Mouse (Mus musculus) CH12.LX (cell line): ENCODE results near the gene Rgs2.

Source experiments
- CTCF ChIP-seq, 2 experiments: IDR thresholded peaks in 1 of 2; conservative IDR thresholded peaks in 1 of 2; 2 replicates each; pipeline ENCODE4 v1.5.1; 2011 to 2012; ENCODE audit warnings: low read depth in 2 of 2, low read length in 2 of 2, improper control_type of control experiment in 1 of 2, inconsistent platforms in 1 of 2, mild to moderate bottlenecking in 1 of 2, moderate library complexity in 1 of 2
- E2F4 ChIP-seq: IDR thresholded peaks from 2 replicates; pipeline ENCODE4 v1.6.1; 2011; ENCODE audit warnings: low read depth, low read length, improper control_type of control experiment; ENCODE audit not compliant: insufficient replicate concordance
- MXI1 ChIP-seq: IDR thresholded peaks from 2 replicates; pipeline ENCODE4 v1.6.1; 2011; ENCODE audit warnings: mild to moderate bottlenecking, low read depth, low read length, improper control_type of control experiment

DNA sequence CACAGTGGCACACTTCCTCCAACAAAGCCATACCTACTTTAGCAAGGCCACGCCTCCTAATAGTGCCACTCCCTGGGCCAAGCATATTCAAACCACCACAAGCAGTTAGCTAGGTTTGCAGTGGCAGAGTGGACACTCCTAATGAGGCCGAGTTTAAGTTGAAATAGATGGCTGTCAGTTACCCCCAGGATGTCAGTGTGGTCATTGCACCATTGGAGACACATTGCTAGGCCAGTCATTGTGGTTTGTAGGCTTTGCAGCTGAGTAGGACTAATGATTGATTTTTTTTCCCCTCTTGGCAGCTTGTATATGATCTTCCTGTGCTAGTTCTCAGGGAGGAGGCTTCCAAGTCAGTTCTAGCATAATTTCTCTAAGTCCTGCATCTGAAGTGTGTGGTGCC is 43.6 kb downstream of the Rgs2 start:
- TF ChIP-seq CTCF (conservative IDR thresholded peaks at IDR 0.05 in 1 of 2, IDR thresholded peaks at IDR 0.05 in 1 of 2; ENCODE audit: low read depth in 2 of 2, low read length in 2 of 2) (no peak), E2F4 (no peak), MXI1 (no peak)
